Mouse (Mus musculus) E14TG2a.4 (cell line): ENCODE measurements at regions not wholly inside any gene's neighbourhood (a gene's known extent, or its start where the extent isn't known, plus 50 kb on each side); places are given as distances from the start of the nearest gene placed in this dataset.

ENCODE experiments used
- CTCF ChIP-seq: conservative IDR thresholded peaks from 2 replicates; pipeline ENCODE4 v1.5.1; 2014; ENCODE audit warnings: low read length
- NANOG ChIP-seq: IDR thresholded peaks from 2 replicates; pipeline ENCODE4 v1.6.1; 2014; ENCODE audit warnings: borderline replicate concordance, low read length, mixed read lengths
- POU5F1 ChIP-seq: IDR thresholded peaks from 2 replicates; pipeline ENCODE4 v1.6.1; 2014; ENCODE audit warnings: low read length, borderline replicate concordance

- TF ChIP-seq CTCF (no peak), NANOG (no peak), POU5F1 (no peak)
Observed at GRCm38 (mm10) chr13:97341218-97341889, 100.4 kb downstream of the Enc1 start.
